Mouse (Mus musculus) embryonic facial prominence, embryonic 15.5 days (tissue): ENCODE results near the gene Usp50. TPM values are rescaled to one million over a fixed set of nuclear protein-coding genes. Genes with fewer than 3 reads are reported as not detected.

Source experiments
- ATAC-seq: fragments of 200-750 bp; cut with Nextera tagmentation; 2 replicates; pipeline ENCODE4 v1.8.0; 2017; ENCODE audit warnings: low read depth, moderate TSS enrichment; ENCODE audit not compliant: insufficient number of reproducible peaks, low FRiP score, low TSS enrichment
- H3K27ac ChIP-seq: fragments of 300-500 bp; sonication (generic); replicated peaks from 2 replicates; pipeline ENCODE4 v1.5.1; 2015; ENCODE audit warnings: mild to moderate bottlenecking, inconsistent platforms
- H3K27me3 ChIP-seq: fragments of 300-500 bp; sonication (generic); 2 replicates; pipeline ENCODE4 v1.6.1; 2015; ENCODE audit warnings: inconsistent platforms
- H3K36me3 ChIP-seq: fragments of 300-500 bp; sonication (generic); 2 replicates; pipeline ENCODE4 v1.6.1; 2015; ENCODE audit warnings: mild to moderate bottlenecking, inconsistent platforms
- H3K4me1 ChIP-seq: fragments of 300-500 bp; sonication (generic); 2 replicates; pipeline ENCODE4 v1.6.1; 2015; ENCODE audit warnings: inconsistent platforms
- H3K4me2 ChIP-seq: fragments of 300-500 bp; sonication (generic); replicated peaks from 2 replicates; pipeline ENCODE4 v1.6.1; 2015; ENCODE audit warnings: mild to moderate bottlenecking, inconsistent platforms
- H3K4me3 ChIP-seq: fragments of 300-500 bp; sonication (generic); replicated peaks from 2 replicates; pipeline ENCODE4 v1.5.1; 2015; ENCODE audit warnings: mild to moderate bottlenecking, inconsistent platforms
- H3K9ac ChIP-seq: fragments of 300-500 bp; sonication (generic); 2 replicates; pipeline ENCODE4 v1.6.1; 2015; ENCODE audit warnings: inconsistent platforms
- H3K9me3 ChIP-seq: fragments of 300-500 bp; sonication (generic); replicated peaks from 2 replicates; pipeline ENCODE4 v1.6.1; 2016; ENCODE audit warnings: inconsistent platforms
- WGBS: fragments of 180-500 bp; shearing (Covaris S2); methylation state at CpG from one replicate; pipeline ENCODE4 v1.1.7; 2015; 5-methylcytosine and 5-hydroxymethylcytosine counted together
- polyA plus RNA-seq: library from polyadenylated mRNA; unstranded; fragments of >200 nt; fragmentation: Nextera tagmentation; extraction: Ambion mirVana; gene quantifications from 2 replicates; pipeline ENCODE4 v1.2.1, GENCODE M21; 2015

The Usp50 gene
- polyA plus RNA-seq, 1 experiment from 2014 or later: 2.0 TPM

DNA sequence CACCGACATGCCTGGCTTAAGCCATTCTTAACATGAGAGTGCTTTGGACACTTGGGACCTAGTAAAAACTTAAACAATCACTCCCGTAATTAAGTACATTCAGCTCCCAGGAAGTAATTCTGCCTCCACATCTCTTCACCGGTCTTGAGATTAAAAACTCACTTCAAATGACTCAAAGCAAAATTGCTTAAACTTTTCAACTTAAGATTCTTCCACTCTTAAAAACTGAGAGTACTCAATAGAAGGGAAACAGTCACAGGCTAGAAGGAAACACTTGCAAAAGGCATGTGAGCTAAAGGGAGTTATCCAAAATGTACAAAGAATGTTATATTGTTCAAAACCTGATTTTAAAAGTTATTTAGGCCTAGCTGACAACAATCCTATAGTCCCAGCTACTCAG is 92.0 kb downstream of the Usp50 start:
- ATAC-seq: no peak
- no peak overlapping the region for H3K4me3 ChIP-seq
- H3K36me3 ChIP-seq: no peaks in the 10 kb centered on the region
- H3K9me3 ChIP-seq: no peaks in the 10 kb centered on the region
- H3K27ac ChIP-seq: no peak overlapping the region
- WGBS: 73% methylated on average over 3 of the region's 3 CpGs
- no peak overlapping the region for H3K9ac ChIP-seq
- H3K27me3 ChIP-seq: no peaks in the 10 kb centered on the region
- no peaks in the 10 kb centered on the region for H3K4me1 ChIP-seq
- no peak overlapping the region for H3K4me2 ChIP-seq

DNA sequence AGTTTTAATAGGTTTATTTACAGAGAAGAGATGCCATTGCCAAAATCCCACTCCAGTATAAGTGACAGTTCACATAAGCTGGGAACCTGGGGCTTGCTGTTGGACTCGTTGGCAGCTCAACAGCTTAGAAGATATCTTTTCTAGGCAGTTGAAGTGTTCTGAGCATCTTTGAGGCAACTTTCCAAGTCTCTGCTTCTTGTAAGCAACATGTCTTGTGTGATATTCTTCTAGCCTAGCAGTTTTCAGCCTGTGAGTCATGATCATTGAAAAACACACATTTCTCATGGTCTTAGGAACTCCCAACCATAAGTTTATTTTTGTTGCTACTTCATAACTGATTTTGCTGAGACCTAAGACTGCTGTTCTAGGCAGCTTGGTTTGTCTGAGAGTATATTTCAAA is 100.3 kb downstream of the Usp50 start:
- Histone ChIP-seq H3K9ac (no peak overlapping the region), H3K4me3 (no peak overlapping the region), H3K4me1 (no peaks in the 10 kb centered on the region), H3K36me3 (peaks cover 23% of the 10 kb centered on the region), H3K27me3 (no peaks in the 10 kb centered on the region), H3K9me3 (no peaks in the 10 kb centered on the region), H3K4me2 (no peak overlapping the region), H3K27ac (no peak overlapping the region)
- WGBS: 93% methylated on average over 1 of the region's 1 CpGs
- ATAC-seq: no peak

DNA sequence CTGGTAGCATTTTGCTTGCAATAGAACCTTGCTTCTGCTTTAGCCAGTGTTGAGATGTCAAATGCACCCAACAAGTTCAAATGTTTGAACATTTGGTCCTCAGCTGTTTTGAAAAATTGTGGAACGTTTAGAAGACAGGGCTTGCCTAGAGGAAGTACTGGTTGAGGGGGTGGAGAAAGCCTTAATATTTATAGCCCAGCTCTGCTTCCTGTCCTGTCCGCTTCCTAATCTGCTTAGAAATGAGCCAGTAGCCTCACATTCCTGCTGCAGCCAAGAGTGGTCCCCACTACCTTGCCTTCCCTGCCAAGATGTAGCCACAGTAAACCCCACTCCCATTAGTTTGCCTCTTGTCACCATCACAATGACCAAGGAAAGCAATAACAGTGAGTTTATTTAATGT is 100.9 kb downstream of the Usp50 start:
- Histone ChIP-seq H3K27me3 (no peaks in the 10 kb centered on the region), H3K4me3 (no peak overlapping the region), H3K36me3 (peaks cover 23% of the 10 kb centered on the region), H3K4me2 (no peak overlapping the region), H3K4me1 (no peaks in the 10 kb centered on the region), H3K9me3 (no peaks in the 10 kb centered on the region), H3K9ac (no peak overlapping the region), H3K27ac (no peak overlapping the region)
- 72% methylated on average over 2 of the region's 2 CpGs for WGBS
- no peak for ATAC-seq

DNA sequence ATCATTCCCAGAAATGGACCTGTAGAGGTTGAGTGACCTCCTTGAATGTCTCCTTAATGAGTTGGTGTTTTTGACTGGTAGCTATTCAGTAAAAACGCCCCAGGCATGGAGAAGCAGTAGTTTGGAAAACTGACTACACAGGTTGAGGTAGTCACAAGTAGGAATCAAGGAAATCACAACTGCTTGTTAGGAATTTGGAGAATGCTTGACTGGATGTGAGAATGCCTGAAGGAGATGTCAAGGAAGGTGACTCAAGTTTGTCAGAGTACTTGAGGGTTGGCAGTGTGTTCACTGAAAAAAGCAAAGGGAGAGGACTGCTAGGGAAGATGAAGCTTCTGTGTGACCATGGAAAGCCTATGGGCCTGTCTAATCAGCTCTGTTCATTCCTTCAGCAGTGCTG is 105.9 kb downstream of the Usp50 start:
- H3K4me1 ChIP-seq: peaks cover 17% of the 10 kb centered on the region
- no peak overlapping the region for H3K9ac ChIP-seq
- peaks cover 13% of the 10 kb centered on the region for H3K36me3 ChIP-seq
- no peak overlapping the region for H3K4me3 ChIP-seq
- no peaks in the 10 kb centered on the region for H3K27me3 ChIP-seq
- 85% methylated on average over 1 of the region's 1 CpGs for WGBS
- no peak overlapping the region for H3K4me2 ChIP-seq
- no peaks in the 10 kb centered on the region for H3K9me3 ChIP-seq
- no peak for ATAC-seq
- no peak overlapping the region for H3K27ac ChIP-seq

DNA sequence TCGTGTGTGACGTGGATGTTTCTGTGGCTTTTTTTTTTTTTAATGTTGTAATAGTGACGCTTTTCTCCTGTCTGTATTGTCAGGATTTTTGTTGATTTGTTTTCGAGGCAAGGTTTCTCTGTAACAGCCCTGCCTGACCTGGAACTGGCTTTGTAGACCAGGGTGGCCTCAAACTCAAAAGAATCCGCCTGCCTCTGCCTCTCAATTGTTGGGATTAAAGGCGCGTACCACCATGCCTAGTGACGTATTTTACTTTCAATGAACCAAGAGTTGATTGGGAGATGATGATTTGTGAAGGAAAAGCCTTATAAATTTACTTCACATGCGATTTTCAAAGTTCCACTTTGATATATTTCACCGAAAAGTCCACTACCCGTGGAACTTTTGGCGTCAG is 107.2 kb downstream of the Usp50 start, which contains the start of gene Gabpb1:
TSS of gene Gabpb1 (minus strand) at position 216 of the 394 bp plus-strand sequence.
- no peak for ATAC-seq
- no peaks in the 10 kb centered on the region for H3K27me3 ChIP-seq
- no peaks in the 10 kb centered on the region for H3K9me3 ChIP-seq
- H3K27ac ChIP-seq: peak within 1 kb of the TSS; percentile 100
- peaks cover 20% of the 10 kb centered on the region for H3K4me1 ChIP-seq
- H3K4me3 ChIP-seq: peak within 1 kb of the TSS; percentile 66
- peaks cover 10% of the 10 kb centered on the region; the same call in 1 of the 2 replicates for H3K36me3 ChIP-seq
- 24% methylated on average over 12 of the region's 12 CpGs for WGBS
- peak within 1 kb of the TSS; percentile 67 for H3K4me2 ChIP-seq
- peak within 1 kb of the TSS; percentile 97 for H3K9ac ChIP-seq

DNA sequence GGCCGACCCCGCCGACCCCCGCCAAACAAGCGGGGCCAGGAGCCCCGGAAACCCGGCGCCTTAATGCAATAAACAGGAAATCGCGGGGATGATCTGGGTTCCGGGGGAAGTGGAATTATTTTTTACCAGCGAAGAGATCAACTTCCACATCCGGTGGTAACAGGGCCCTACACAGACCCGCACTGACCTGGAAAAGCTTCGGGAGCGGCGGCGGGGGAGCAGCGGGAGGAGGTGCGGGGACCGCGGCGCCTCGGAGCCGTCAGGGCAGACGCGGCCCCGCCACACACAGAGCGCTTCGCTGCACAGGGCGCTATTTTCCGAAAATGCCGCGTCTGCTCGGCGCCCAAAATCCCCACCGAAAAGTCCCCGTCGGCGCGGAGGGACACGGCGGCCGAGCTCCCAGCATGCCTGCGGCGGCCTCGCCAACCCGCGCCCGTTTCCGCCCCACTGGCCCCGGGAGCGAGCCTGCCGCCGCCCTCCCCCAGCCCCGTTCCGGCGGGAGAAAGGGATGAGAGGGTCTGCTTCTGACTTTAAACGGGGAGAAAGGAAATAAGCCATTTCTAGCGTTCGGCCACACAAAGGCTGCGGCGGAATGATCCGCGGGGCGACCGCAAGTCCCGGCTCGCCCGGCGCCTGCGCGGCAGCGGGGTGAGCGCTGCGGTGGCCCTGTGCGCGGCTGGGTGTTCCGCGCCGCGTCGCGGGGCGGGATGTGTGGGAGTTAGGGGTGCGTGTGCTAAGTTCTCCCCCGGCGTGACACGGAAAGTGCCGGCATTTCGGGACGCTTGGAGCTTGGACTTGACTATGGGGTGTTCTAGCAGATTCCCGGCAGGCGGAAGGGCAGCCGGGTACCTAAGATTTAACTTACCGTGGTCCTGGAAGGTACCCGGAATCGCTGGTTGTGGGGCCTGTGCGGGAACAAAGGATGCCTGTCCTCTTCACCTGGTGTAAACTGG is 107.8 kb downstream of the Usp50 start:
- WGBS: under 1% methylated on average over 99 of the region's 99 CpGs
- Histone ChIP-seq H3K4me2 (peak overlapping the region; percentile 67), H3K9me3 (no peaks in the 10 kb centered on the region), H3K4me3 (peak overlapping the region; percentile 66), H3K36me3 (peaks cover 8% of the 10 kb centered on the region; the same call in 1 of the 2 replicates), H3K9ac (peak overlapping the region; percentile 97), H3K4me1 (peaks cover 20% of the 10 kb centered on the region), H3K27ac (peak overlapping the region; percentile 100), H3K27me3 (no peaks in the 10 kb centered on the region)
- peak; percentile 90 for ATAC-seq

DNA sequence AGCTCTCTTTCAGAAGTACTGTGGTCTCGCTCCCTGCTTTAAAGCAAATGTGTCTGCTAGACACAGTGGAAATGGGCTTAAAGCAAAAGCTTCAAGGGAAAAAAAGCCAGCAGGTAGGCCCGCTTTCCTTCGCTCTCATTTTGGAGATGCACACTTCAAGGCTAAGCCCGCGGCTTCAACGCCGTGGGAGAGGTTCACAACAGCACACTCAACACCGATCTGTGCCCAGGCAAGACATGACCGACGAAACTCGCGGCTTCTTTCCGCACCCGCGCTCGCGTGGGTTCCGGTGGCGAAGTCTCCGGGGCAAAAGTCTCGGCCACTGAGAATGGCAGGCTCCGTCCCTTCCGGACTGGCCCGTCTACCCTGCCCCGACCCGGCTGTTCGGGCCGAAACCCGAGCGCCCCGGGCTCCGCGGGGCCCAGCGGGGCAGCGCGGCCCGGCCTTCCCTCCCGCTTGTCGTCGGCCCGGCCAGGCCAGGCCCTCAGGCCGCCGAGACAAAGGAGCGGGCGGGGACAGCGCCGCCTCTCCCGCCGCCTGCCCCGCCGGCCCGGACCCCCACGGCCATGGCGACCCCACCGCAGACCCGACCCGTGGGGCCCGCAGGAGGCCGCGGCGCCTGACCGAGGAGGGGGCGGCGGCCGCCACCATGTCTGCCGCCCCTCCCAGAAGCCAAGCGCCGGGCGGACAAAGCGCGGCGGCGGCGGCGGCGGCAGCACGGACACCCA is 108.7 kb downstream of the Usp50 start:
- H3K27ac ChIP-seq: peak overlapping the region; percentile 100
- H3K36me3 ChIP-seq: peaks cover 5% of the 10 kb centered on the region; the same call in 1 of the 2 replicates
- peaks cover 20% of the 10 kb centered on the region for H3K4me1 ChIP-seq
- peak overlapping the region; percentile 97 for H3K9ac ChIP-seq
- H3K9me3 ChIP-seq: no peaks in the 10 kb centered on the region
- under 1% methylated on average over 66 of the region's 77 CpGs for WGBS
- no peaks in the 10 kb centered on the region for H3K27me3 ChIP-seq
- H3K4me3 ChIP-seq: peak overlapping the region; percentile 66
- peak overlapping the region; percentile 67 for H3K4me2 ChIP-seq
- peak; percentile 58 for ATAC-seq

DNA sequence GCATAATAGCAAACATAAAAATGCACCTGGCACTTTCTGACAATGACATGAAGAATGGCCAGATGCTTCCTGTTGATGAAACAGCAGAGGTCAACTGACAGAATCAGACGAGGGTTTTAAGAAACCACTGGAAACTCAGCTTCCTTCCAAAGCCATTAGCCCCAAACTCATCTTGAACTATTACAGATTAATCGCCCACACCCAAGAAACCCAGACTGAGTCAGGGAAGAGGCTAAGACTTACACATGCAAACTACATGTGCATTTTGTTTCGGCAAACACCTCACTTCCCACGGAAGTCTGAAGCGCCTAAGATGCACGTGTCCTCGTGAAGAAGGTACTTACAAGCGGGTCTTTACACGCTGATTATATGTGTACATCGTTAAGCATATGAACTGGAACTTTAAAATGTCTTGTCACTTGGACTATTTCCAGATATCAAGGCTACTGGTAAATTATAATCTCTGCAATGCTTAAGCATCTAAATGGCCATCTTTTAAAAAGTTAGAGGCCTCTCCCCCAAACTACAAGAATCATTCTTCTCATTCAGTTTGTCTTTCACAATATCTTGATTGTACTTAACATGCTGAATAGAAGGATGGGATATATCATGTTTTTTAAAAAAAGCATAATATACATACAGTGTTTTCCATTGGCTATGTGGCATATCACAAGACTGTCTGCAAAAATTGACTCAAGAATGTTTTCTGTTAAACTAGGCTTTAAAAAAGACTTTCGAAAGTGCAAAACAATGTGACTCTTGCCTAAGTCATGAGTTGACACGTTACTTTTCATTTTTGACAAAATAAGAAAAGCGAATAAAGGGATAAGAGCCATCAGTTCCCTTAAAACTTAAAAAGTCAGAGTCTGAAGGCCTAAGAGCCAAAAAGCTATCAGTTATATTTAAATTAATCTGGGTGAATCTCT is 109.7 kb downstream of the Usp50 start:
- peak overlapping the region; percentile 67 for H3K4me2 ChIP-seq
- no peak for ATAC-seq
- H3K27ac ChIP-seq: peak overlapping the region; percentile 100
- H3K36me3 ChIP-seq: peaks cover 5% of the 10 kb centered on the region; the same call in 1 of the 2 replicates
- no peaks in the 10 kb centered on the region for H3K27me3 ChIP-seq
- 57% methylated on average over 13 of the region's 13 CpGs for WGBS
- peak overlapping the region; percentile 66 for H3K4me3 ChIP-seq
- peaks cover 20% of the 10 kb centered on the region for H3K4me1 ChIP-seq
- no peaks in the 10 kb centered on the region for H3K9me3 ChIP-seq
- H3K9ac ChIP-seq: peak overlapping the region; percentile 97

DNA sequence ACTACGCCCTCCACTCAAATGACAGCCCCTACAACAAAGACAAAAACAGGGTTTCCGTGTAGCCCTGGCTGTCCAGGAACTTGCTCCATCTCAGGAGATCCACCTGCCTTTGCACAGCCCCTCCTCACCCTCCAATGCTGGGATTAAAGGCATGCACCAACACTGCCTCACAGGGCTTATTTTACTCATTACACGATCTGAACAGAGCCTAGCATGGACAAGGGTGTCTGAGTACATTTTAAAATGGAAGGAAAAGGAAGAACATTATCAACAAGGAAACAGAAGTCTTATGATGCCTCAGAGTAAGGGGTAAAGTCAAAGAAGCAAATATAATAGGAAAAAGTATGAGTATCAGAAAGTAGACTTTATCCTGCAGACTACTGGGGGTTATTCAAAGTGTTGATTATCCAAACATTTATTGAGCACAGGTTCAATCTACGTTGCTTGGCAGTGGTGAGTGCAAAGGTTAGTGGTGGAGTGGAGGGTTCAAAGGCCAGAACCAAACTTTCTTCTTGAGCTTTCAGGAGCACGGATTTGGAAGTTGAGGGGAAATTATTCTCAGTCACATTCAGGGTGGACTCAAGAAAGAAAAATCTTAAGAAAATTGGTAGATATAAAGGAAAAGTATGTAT is 114.5 kb downstream of the Usp50 start:
- Histone ChIP-seq H3K27ac (no peak overlapping the region), H3K9ac (no peak overlapping the region), H3K4me1 (peaks cover 13% of the 10 kb centered on the region), H3K9me3 (no peaks in the 10 kb centered on the region), H3K36me3 (no peaks in the 10 kb centered on the region), H3K4me3 (no peak overlapping the region), H3K27me3 (no peaks in the 10 kb centered on the region), H3K4me2 (no peak overlapping the region)
- ATAC-seq: no peak
- 90% methylated on average over 5 of the region's 5 CpGs for WGBS

DNA sequence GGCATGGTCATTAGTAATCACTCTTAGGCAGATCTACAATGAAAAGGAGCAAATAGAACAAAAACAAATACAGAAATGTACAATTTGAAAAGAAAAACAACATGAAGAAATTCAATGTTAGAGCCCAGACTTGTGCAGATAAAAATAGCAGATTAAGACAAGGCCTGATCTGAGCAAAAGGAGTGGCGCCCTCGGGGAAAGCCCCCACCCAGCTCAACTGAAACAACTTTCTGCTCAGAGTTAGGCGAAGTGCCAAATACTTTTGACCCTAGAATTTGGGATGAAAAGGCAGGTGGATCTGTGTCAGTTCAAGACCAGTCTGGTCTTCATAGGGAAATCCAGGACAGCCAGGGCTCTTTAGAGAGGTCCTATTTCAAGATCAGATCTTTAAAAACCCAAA is 117.3 kb downstream of the Usp50 start:
- 75% methylated on average over 3 of the region's 3 CpGs for WGBS
- Histone ChIP-seq H3K4me3 (no peak overlapping the region), H3K27me3 (no peaks in the 10 kb centered on the region), H3K4me1 (0 out of 2 replicates have a peak, but pooled peaks cover 2% of the 10 kb centered on the region), H3K9me3 (no peaks in the 10 kb centered on the region), H3K36me3 (no peaks in the 10 kb centered on the region), H3K27ac (no peak overlapping the region; the same call in 1 of the 2 replicates), H3K9ac (no peak overlapping the region), H3K4me2 (no peak overlapping the region)
- ATAC-seq: no peak
